Mouse (Mus musculus) layer of hippocampus, adult 2 months (tissue): ENCODE results near the gene Myl6. TPM values are rescaled to one million over a fixed set of nuclear protein-coding genes. Genes with fewer than 3 reads are reported as not detected.

Experiments
- DNase-seq, 2 experiments: peaks; one replicate each; pipeline ENCODE4 v3.0.0; 2022; ENCODE audit warnings: low spot score in 2 of 2
- H3K27ac ChIP-seq: fragments of 200-600 bp; 2 replicates; pipeline ENCODE4 v1.8.1; 2022
- H3K4me3 ChIP-seq: fragments of 200-600 bp; 2 replicates; pipeline ENCODE4 v1.8.1; 2022; ENCODE audit warnings: mild to moderate bottlenecking
- CTCF ChIP-seq: fragments of 200-600 bp; conservative IDR thresholded peaks from 2 replicates; pipeline ENCODE4 v1.8.1; 2022; ENCODE audit warnings: antibody characterized with exemption, mild to moderate bottlenecking, moderate library complexity
- microRNA-seq, 2 experiments: library from miRNA; unstranded; fragments of <30 nt; microRNA quantifications; one replicate each; pipeline ENCODE4 v1.2.0; 2021
- total RNA-seq, 2 experiments: library from RNA; stranded (reverse); gene quantifications; 2 replicates each; pipeline ENCODE4 v1.2.3; 2021

The Myl6 gene
- total RNA-seq, 2 experiments from 2014 or later, result 519 to 544 TPM

DNA sequence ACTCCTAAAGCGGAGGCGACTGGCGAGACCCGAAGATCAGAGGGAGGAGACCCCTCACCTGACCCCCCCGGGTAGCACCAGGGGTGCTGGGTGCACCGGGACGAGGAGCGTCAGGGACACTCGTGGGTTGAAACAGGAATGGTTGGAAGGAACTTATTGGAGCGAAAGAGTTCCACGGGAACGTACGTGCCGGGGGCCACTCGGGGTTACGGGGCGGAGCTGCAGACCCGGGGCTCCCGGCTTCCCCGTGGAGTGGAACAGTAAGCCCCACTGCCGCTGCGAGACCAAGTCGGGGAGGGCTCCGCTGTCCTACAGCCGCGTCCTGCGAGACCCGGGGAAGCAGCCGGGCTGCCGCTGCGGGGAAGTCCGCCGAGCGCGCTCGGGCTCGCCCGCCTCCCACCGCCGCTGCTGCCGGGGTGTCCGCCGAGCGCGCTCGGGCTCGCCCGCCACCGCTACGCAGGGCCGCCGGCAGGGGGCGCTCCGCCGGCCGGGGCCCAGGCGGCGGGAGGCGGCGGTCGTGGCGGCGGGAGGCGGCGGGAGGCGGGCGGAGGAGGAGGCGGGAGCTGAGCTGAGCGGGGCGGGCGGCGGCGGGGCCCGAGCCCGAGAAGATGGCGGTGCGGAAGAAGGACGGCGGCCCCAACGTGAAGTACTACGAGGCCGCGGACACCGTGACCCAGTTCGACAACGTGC is 35.1 kb downstream of the Myl6 start, which contains the start of gene Smarcc2:
TSS of gene Smarcc2 (plus strand) at position 530 of the 690 bp plus-strand sequence.
- Histone ChIP-seq H3K4me3 (peak within 1 kb of the TSS; percentile 85), H3K27ac (peak within 1 kb of the TSS; percentile 96)
- DNase-seq, result peak; percentile 78 to 80
- TF ChIP-seq CTCF, result peak; percentile 39

- peak overlapping the region; percentile 70 for H3K4me3 ChIP-seq
- TF ChIP-seq CTCF, result no peak
- DNase-seq, result peak; percentile 85 to 97
- peak overlapping the region; percentile 96 for H3K27ac ChIP-seq
Measured at GRCm38 (mm10) chr10:128458348-128458718, 35.6 kb downstream of the Myl6 start.

- Histone ChIP-seq H3K27ac (no peak overlapping the region), H3K4me3 (no peak overlapping the region)
- DNase-seq, result no peak
- no peak for TF ChIP-seq CTCF
Measured at GRCm38 (mm10) chr10:128457676-128458075, 36.3 kb downstream of the Myl6 start.

DNA sequence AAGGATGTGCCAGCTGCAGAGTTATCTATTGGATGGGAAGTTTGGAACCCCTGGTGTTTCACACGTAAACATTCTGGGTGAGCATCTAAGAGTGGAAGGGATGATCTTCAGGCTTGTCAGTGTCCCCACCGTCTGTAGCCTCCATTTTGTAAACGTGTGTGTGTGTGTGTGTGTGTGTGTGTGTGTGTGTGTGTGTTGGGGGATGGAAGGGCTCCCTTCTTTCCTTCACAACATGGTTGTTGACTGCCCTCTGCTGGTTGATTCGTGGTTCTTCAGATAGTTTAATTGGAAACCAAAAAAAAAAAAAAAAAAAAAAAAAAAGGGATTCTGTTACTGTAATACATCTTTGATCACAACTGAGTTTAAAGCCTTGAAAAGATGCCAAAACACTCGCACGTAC is 38.7 kb downstream of the Myl6 start:
- TF ChIP-seq CTCF, result peak; percentile 72
- peak; percentile 76 to 81 for DNase-seq
- H3K27ac ChIP-seq, result peak overlapping the region; percentile 72
- H3K4me3 ChIP-seq, result no peak overlapping the region

DNA sequence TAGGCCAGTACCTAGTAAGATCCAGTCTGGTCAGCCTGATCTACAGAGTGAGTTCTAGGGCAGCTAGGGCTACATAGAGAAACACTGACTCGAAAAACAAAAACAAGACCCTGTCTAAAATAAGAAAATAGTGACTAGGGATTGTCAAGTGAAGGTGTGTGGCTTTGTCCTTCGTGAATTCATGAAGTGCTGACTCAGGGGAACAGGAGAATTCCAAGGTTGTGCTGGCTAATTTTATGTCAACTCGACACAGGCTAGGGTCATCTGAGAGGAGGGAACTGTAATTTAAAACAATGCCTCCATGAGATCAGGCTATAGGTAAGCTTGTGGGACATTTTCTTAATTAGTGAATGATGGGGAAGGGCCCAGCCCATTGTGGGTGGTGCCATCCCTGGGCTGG is 39.5 kb downstream of the Myl6 start:
- no peak for DNase-seq
- no peak for TF ChIP-seq CTCF
- Histone ChIP-seq H3K27ac (no peak overlapping the region), H3K4me3 (no peak overlapping the region)

DNA sequence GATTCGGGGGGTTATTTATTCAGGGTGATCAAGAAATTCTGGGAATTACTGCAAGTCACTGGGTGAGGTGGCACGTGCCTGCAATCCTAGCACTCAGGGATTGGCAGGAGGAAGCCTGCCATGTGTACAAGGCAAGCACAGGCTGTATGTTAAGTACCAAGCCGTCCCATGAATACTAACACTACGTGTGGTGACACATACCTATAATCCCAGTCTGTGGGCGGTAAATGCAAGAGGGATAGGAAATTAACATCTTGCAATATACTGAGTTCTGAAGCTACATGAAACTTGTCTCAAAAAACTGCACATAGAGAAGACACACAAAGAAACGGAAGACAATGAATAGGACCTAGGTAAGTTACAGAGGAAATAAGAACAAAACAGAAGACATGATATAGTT is 42.9 kb downstream of the Myl6 start:
- DNase-seq, result no peak
- H3K4me3 ChIP-seq, result no peak overlapping the region
- no peak overlapping the region for H3K27ac ChIP-seq
- TF ChIP-seq CTCF, result no peak

- no peak for DNase-seq
- no peak for TF ChIP-seq CTCF
- H3K4me3 ChIP-seq, result no peak overlapping the region
Measured at GRCm38 (mm10) chr10:128445407-128445806, 48.5 kb downstream of the Myl6 start.

DNA sequence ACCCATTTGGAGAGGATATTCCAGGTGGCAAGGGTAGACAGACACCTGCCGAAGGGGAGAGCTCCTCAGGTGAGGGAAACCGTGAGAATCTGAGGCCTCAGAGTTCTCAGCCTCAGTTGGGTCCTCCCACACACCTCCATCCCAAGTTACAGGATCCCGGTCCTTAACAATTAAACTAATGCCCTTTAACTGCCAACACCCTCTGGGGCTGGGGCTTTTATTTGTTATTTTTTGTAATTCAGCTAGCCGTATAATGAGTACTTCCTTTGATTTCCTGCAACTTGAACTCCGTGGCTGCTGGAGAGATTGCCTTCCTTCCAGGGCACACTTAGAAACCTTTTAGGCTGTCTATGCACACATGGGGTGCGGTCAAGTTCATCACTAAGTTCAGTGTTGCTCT is 49.6 kb downstream of the Myl6 start:
- Histone ChIP-seq H3K4me3 (no peak overlapping the region), H3K27ac (no peak overlapping the region)
- no peak for TF ChIP-seq CTCF
- no peak for DNase-seq

More at GRCm38 (mm10) chr10:128445407-128445806, 48.5 kb downstream of the Myl6 start:
- H3K27ac ChIP-seq, result 0 out of 2 replicates have a peak overlapping the region, but pooled peaks have one; percentile 14

GRCm38 (mm10) chr10:128442718-128443117 is 51.2 kb downstream of the Myl6 start:
- DNase-seq, result no peak
- Histone ChIP-seq H3K27ac (no peak overlapping the region), H3K4me3 (no peak overlapping the region)
- TF ChIP-seq CTCF, result no peak

GRCm38 (mm10) chr10:128441324-128442119 is 52.4 kb downstream of the Myl6 start:
- no peak for TF ChIP-seq CTCF

More at GRCm38 (mm10) chr10:128441324-128442119, 52.4 kb downstream of the Myl6 start:
- DNase-seq, result no peak
- H3K27ac ChIP-seq, result no peak overlapping the region
- H3K4me3 ChIP-seq, result no peak overlapping the region

Small RNA genes lying within 50 kb of the gene (microRNA-seq; reads per million reads assigned to microRNA genes)
- gene Mir6916 (0 to 0.37 reads per million in 2 experiments), gene Mir8105 (0.74 to 0.96 reads per million in 2 experiments)

Other genes starting within 250 kb of the Myl6 start
- not detected for gene Apon, start 240.0 kb downstream of the Myl6 start, total RNA-seq
- not detected for gene Apof, start 225.5 kb downstream of the Myl6 start, total RNA-seq
- gene Stat2, start 223.6 kb downstream of the Myl6 start, total RNA-seq, result 10 to 100 TPM; 34.4 to 34.7 TPM
- under 1 TPM in 1 of 2 experiments, not detected in 1; 0.27 TPM for gene Il23a, start 195.4 kb downstream of the Myl6 start, total RNA-seq
- gene Pan2, start 190.8 kb downstream of the Myl6 start, total RNA-seq, result 10 to 100 TPM; 14.7 to 16.4 TPM
- gene Cnpy2, start 171.7 kb downstream of the Myl6 start, total RNA-seq, result 10 to 100 TPM; 78.8 to 83.0 TPM
- 100 to 1,000 TPM; 226 to 235 TPM for gene Cs, start 156.4 kb downstream of the Myl6 start, total RNA-seq
- gene Coq10a, start 125.1 kb downstream of the Myl6 start, total RNA-seq, result 10 to 100 TPM; 48.6 to 49.2 TPM
- 10 to 100 TPM; 50.6 to 51.6 TPM for gene Ankrd52, start 117.0 kb downstream of the Myl6 start, total RNA-seq
- under 1 TPM in 1 of 2 experiments, not detected in 1; 0.29 TPM for gene Slc39a5, start 92.9 kb downstream of the Myl6 start, total RNA-seq
- 10 to 100 TPM; 88.2 to 93.0 TPM for gene Nabp2, start 82.7 kb downstream of the Myl6 start, total RNA-seq
- gene Rnf41, start 82.5 kb downstream of the Myl6 start, total RNA-seq, result 10 to 100 TPM; 69.5 to 71.8 TPM
- gene Smarcc2, start 34.9 kb downstream of the Myl6 start, total RNA-seq, result 100 to 1,000 TPM; 246 to 255 TPM
- 10 to 100 TPM; 18.5 to 21.1 TPM for gene Myl6b, start 4.5 kb upstream of the Myl6 start, total RNA-seq
- 1 to 10 TPM; 5.5 TPM for gene Esyt1, start 31.7 kb upstream of the Myl6 start, total RNA-seq
- 10 to 100 TPM; 12.2 to 14.3 TPM for gene Zc3h10, start 53.6 kb upstream of the Myl6 start, total RNA-seq
- gene Rpl41, start 55.2 kb upstream of the Myl6 start, total RNA-seq, result 1,000 to 10,000 TPM; 1,438 to 1,486 TPM
- gene Pa2g4, start 71.8 kb upstream of the Myl6 start, total RNA-seq, result 10 to 100 TPM; 61.4 to 64.4 TPM
- gene Erbb3, start 95.5 kb upstream of the Myl6 start, total RNA-seq, result 1 to 10 TPM; 5.7 to 5.9 TPM
- gene Rps26, start 132.6 kb upstream of the Myl6 start, total RNA-seq, result 100 to 1,000 TPM; 283 to 303 TPM
- 10 to 100 TPM; 16.7 to 18.7 TPM for gene Ikzf4, start 151.8 kb upstream of the Myl6 start, total RNA-seq
- 10 to 100 TPM; 12.5 to 12.6 TPM for gene Suox, start 179.9 kb upstream of the Myl6 start, total RNA-seq
- gene Rab5b, start 202.1 kb upstream of the Myl6 start, total RNA-seq, result 100 to 1,000 TPM; 126 to 134 TPM
- under 1 TPM; 0.33 to 0.34 TPM for gene Pmel, start 210.1 kb upstream of the Myl6 start, total RNA-seq
- gene Cdk2, start 210.9 kb upstream of the Myl6 start, total RNA-seq, result 1 to 10 TPM; 2.0 to 3.0 TPM